Mouse (Mus musculus): ENCODE measurements around the gene Atl1. TPM values are rescaled to one million over a fixed set of nuclear protein-coding genes. Genes with fewer than 3 reads are reported as not detected.
A peak's percentile ranks its signal among the peaks of the same experiment; 100 is the strongest.

The Atl1 gene
- polyA plus RNA-seq, 1 experiment from 2014 or later, result 6.9 TPM

DNA sequence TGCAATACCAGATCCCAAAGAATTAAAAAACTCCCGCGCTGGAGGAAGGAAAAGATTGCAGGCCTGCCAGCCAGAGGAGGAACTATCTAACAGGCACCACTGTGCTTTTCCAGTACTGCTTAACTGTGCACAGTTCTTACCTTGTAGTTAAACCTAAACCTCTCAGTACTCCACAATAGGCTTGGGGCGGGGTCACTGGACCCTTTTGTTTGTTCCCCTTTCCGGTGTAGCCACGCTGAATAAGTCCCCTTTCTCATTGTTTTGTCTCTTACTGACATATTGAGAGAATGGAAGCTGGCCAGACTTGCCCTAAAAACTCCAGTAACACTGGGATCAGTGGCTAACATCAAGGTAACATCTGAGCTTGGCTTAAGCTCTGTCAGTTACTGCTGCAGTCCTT is 45.3 kb downstream of the Atl1 start:
- no peak overlapping the region for H3K9ac ChIP-seq (ENCODE audit: low read length)
- H3K4me2 ChIP-seq (ENCODE audit: low read length), result no peak overlapping the region
- no peak overlapping the region for H3K27ac ChIP-seq (ENCODE audit: low read depth)
- 80% methylated on average over 5 of the region's 5 CpGs for WGBS
- DNase-seq (ENCODE audit: low spot score) (no peak), ATAC-seq (replicated peaks; ENCODE audit: low FRiP score, low TSS enrichment, low read depth) (no peak)
- H3K27me3 ChIP-seq (replicated peaks; ENCODE audit: control insufficient read depth, insufficient read depth, low read length), result no peaks in the 10 kb centered on the region
- H3K9me3 ChIP-seq (ENCODE audit: control insufficient read depth, low read length), result no peaks in the 10 kb centered on the region
- no peak overlapping the region for H3K4me3 ChIP-seq (ENCODE audit: low read depth, low read length)
- H3K4me1 ChIP-seq (replicated peaks; ENCODE audit: control insufficient read depth, insufficient read depth, low read length), result no peaks in the 10 kb centered on the region
- no peaks in the 10 kb centered on the region for H3K36me3 ChIP-seq (ENCODE audit: control insufficient read depth, insufficient read depth, low read length)

DNA sequence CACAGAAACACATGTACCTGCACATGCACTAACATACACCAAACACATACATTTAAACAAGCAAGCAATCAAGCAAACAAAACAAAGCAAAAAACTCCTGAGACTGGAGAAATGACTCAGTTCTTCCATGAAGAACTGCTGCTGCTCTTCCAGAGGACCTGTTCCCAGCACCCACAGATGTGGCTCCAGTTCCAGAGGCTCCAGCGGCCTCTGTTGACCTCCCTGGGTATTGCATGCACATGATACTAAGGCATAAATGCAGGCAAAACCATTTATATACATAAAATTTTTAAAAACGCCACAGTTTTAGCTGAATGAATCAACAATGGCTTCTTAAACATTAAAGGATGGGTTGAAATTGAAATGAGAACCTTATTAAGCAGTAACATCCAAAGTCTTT is 46.9 kb downstream of the Atl1 start:
- H3K4me2 ChIP-seq (ENCODE audit: low read length), result no peak overlapping the region
- 71% methylated on average over 2 of the region's 2 CpGs for WGBS
- DNase-seq (ENCODE audit: low spot score), result no peak
- ATAC-seq (replicated peaks; ENCODE audit: low FRiP score, low TSS enrichment, low read depth), result no peak
- H3K4me1 ChIP-seq (replicated peaks; ENCODE audit: control insufficient read depth, insufficient read depth, low read length), result no peaks in the 10 kb centered on the region
- no peak overlapping the region for H3K4me3 ChIP-seq (ENCODE audit: low read depth, low read length)
- H3K9me3 ChIP-seq (ENCODE audit: control insufficient read depth, low read length), result no peaks in the 10 kb centered on the region
- no peak overlapping the region for H3K27ac ChIP-seq (ENCODE audit: low read depth)
- no peaks in the 10 kb centered on the region for H3K27me3 ChIP-seq (replicated peaks; ENCODE audit: control insufficient read depth, insufficient read depth, low read length)
- no peaks in the 10 kb centered on the region for H3K36me3 ChIP-seq (ENCODE audit: control insufficient read depth, insufficient read depth, low read length)
- no peak overlapping the region for H3K9ac ChIP-seq (ENCODE audit: low read length)

DNA sequence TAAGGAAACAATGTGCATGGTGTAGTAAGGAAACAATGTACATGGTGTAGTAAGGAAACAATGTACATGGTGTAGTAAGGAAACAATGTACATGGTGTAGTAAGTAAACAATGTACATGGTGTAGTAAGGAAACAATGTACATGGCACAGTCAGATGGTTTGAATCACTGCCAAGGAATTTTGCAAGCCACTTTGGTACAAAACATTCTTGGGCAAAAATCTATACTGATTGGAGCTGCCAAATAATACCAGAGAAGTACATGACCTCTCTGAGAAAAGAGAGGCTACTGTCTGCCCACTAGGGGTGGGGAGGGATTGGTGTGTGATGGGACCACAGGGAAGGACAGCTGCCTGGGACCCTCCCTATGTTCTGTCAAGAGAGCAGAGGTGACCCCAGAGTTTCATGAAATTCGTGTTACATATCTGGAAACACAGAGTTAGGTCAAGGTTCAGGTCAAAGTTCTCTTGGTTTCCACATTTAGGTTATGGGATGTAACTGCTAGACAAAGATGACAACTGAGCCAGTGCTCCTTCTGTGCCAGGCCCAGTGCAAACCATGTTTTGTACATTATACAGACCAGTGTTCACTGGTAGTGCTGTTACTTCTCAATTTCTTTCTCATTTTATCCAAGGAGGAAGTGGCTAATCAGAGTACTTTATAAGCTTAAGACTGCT is 49.4 kb downstream of the Atl1 start:
- Histone ChIP-seq H3K4me1 (replicated peaks; ENCODE audit: control insufficient read depth, insufficient read depth, low read length) (no peaks in the 10 kb centered on the region), H3K27ac (ENCODE audit: low read depth) (no peak overlapping the region), H3K4me2 (ENCODE audit: low read length) (no peak overlapping the region), H3K9me3 (ENCODE audit: control insufficient read depth, low read length) (no peaks in the 10 kb centered on the region), H3K9ac (ENCODE audit: low read length) (no peak overlapping the region), H3K27me3 (replicated peaks; ENCODE audit: control insufficient read depth, insufficient read depth, low read length) (no peaks in the 10 kb centered on the region), H3K36me3 (ENCODE audit: control insufficient read depth, insufficient read depth, low read length) (no peaks in the 10 kb centered on the region), H3K4me3 (ENCODE audit: low read depth, low read length) (no peak overlapping the region)
- no peak for DNase-seq (ENCODE audit: low spot score)
- 56% methylated on average over 1 of the region's 1 CpGs for WGBS
- no peak for ATAC-seq (replicated peaks; ENCODE audit: low FRiP score, low TSS enrichment, low read depth)

DNA sequence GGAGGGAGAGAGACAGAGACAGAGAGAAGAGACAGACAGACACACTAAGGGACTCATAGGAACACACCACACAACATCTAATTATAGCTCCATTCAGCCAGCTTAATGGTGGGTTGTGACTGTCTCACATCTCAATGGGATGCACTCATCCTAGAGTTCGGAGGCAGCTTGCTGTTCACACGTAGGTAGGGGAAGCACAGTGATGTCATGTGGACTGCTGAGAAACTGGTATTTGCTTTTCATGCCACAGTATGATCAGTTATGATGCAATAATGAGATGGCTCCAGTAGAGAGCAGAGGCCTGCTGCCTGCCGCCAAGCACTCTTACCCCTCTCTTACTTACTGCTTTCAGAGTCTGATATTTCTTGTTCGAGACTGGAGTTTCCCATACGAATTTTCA is 53.4 kb downstream of the Atl1 start:
- no peak overlapping the region for H3K9ac ChIP-seq (ENCODE audit: low read length)
- no peak overlapping the region for H3K27ac ChIP-seq (ENCODE audit: low read depth)
- H3K4me2 ChIP-seq (ENCODE audit: low read length), result no peak overlapping the region
- no peak overlapping the region for H3K4me3 ChIP-seq (ENCODE audit: low read depth, low read length)
- no peak for DNase-seq (ENCODE audit: low spot score)
- no peaks in the 10 kb centered on the region for H3K27me3 ChIP-seq (replicated peaks; ENCODE audit: control insufficient read depth, insufficient read depth, low read length)
- WGBS, result 92% methylated on average over 5 of the region's 5 CpGs
- H3K4me1 ChIP-seq (replicated peaks; ENCODE audit: control insufficient read depth, insufficient read depth, low read length), result no peaks in the 10 kb centered on the region
- no peak for ATAC-seq (replicated peaks; ENCODE audit: low FRiP score, low TSS enrichment, low read depth)
- no peaks in the 10 kb centered on the region for H3K36me3 ChIP-seq (ENCODE audit: control insufficient read depth, insufficient read depth, low read length)
- H3K9me3 ChIP-seq (ENCODE audit: control insufficient read depth, low read length), result no peaks in the 10 kb centered on the region

- no peaks in the 10 kb centered on the region for H3K9me3 ChIP-seq (ENCODE audit: control insufficient read depth, low read length)
- H3K4me1 ChIP-seq (replicated peaks; ENCODE audit: control insufficient read depth, insufficient read depth, low read length), result no peaks in the 10 kb centered on the region
- no peak overlapping the region for H3K9ac ChIP-seq (ENCODE audit: low read length)
- no peak overlapping the region for H3K27ac ChIP-seq (ENCODE audit: low read depth)
- H3K4me2 ChIP-seq (ENCODE audit: low read length), result no peak overlapping the region
- H3K27me3 ChIP-seq (replicated peaks; ENCODE audit: control insufficient read depth, insufficient read depth, low read length), result no peaks in the 10 kb centered on the region
- H3K4me3 ChIP-seq (ENCODE audit: low read depth, low read length), result no peak overlapping the region
- ATAC-seq (replicated peaks; ENCODE audit: low FRiP score, low TSS enrichment, low read depth) (no peak), DNase-seq (ENCODE audit: low spot score) (no peak)
- 75% methylated on average over 3 of the region's 3 CpGs for WGBS
- H3K36me3 ChIP-seq (ENCODE audit: control insufficient read depth, insufficient read depth, low read length), result no peaks in the 10 kb centered on the region
Observed at GRCm38 (mm10) chr12:69947502-69947901, 55.1 kb downstream of the Atl1 start.

GRCm38 (mm10) chr12:69957378-69957777 is 65.0 kb downstream of the Atl1 start:
- no peak overlapping the region for H3K9ac ChIP-seq (ENCODE audit: low read length)
- H3K36me3 ChIP-seq (ENCODE audit: control insufficient read depth, insufficient read depth, low read length), result peaks cover 21% of the 10 kb centered on the region
- no peak overlapping the region for H3K4me3 ChIP-seq (ENCODE audit: low read depth, low read length)
- H3K4me2 ChIP-seq (ENCODE audit: low read length), result no peak overlapping the region
- no peaks in the 10 kb centered on the region for H3K9me3 ChIP-seq (ENCODE audit: control insufficient read depth, low read length)
- no peak overlapping the region for H3K27ac ChIP-seq (ENCODE audit: low read depth)
- 76% methylated on average over 2 of the region's 2 CpGs for WGBS
- H3K4me1 ChIP-seq (replicated peaks; ENCODE audit: control insufficient read depth, insufficient read depth, low read length), result no peaks in the 10 kb centered on the region
- ATAC-seq (replicated peaks; ENCODE audit: low FRiP score, low TSS enrichment, low read depth), result no peak
- DNase-seq (ENCODE audit: low spot score), result no peak
- no peaks in the 10 kb centered on the region for H3K27me3 ChIP-seq (replicated peaks; ENCODE audit: control insufficient read depth, insufficient read depth, low read length)

DNA sequence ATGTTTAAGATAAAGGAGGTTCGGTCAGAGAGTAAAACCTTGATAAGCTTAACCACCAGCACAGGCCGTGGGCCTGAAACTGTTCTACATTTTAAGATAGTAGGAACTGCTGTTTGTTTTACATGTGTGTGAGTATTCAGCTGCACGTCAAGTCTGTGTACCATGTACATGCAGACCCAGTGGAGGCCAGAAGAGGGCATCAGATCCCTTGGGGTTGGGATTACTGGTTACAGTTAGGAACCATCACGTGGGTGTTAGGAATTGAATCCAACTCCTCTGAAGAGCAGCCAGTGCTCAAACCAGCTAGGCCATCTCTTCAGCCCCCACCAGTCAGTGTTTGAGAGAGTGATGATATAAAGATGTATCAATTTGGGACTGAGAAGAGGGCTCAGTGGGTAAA is 70.1 kb downstream of the Atl1 start:
- WGBS, result 66% methylated on average over 4 of the region's 4 CpGs
- H3K27ac ChIP-seq (ENCODE audit: low read depth), result no peak overlapping the region
- no peaks in the 10 kb centered on the region for H3K9me3 ChIP-seq (ENCODE audit: control insufficient read depth, low read length)
- H3K27me3 ChIP-seq (replicated peaks; ENCODE audit: control insufficient read depth, insufficient read depth, low read length), result no peaks in the 10 kb centered on the region
- H3K4me3 ChIP-seq (ENCODE audit: low read depth, low read length), result no peak overlapping the region
- peaks cover 64% of the 10 kb centered on the region for H3K36me3 ChIP-seq (ENCODE audit: control insufficient read depth, insufficient read depth, low read length)
- no peaks in the 10 kb centered on the region for H3K4me1 ChIP-seq (replicated peaks; ENCODE audit: control insufficient read depth, insufficient read depth, low read length)
- ATAC-seq (replicated peaks; ENCODE audit: low FRiP score, low TSS enrichment, low read depth) (0 out of 2 replicates have a peak, but pooled peaks have one; percentile 36), DNase-seq (ENCODE audit: low spot score) (no peak)
- H3K9ac ChIP-seq (ENCODE audit: low read length), result no peak overlapping the region
- no peak overlapping the region for H3K4me2 ChIP-seq (ENCODE audit: low read length)

DNA sequence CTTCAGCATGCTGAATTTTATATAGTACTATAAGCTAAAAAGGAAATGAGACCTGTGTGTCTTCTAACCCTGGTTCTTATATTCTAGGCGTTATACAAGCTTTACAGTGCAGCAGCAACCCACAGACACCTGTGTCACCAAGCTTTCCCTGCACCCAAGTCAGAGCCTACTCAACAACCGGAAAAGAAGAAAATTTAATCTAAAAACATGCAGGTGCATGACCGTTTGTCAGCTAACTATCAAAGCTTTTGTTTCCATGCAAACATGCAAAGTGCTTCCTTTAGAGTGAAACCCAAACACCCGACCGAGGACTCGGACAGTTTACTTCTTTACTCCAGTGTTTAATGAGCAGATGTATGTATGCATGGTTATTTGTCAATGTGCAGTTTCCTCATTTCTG is 70.7 kb downstream of the Atl1 start:
- DNase-seq (ENCODE audit: low spot score) (no peak), ATAC-seq (replicated peaks; ENCODE audit: low FRiP score, low TSS enrichment, low read depth) (no peak)
- 90% methylated on average over 6 of the region's 6 CpGs for WGBS
- no peaks in the 10 kb centered on the region for H3K9me3 ChIP-seq (ENCODE audit: control insufficient read depth, low read length)
- H3K4me2 ChIP-seq (ENCODE audit: low read length), result no peak overlapping the region
- H3K36me3 ChIP-seq (ENCODE audit: control insufficient read depth, insufficient read depth, low read length), result peaks cover 70% of the 10 kb centered on the region
- no peak overlapping the region for H3K27ac ChIP-seq (ENCODE audit: low read depth)
- no peaks in the 10 kb centered on the region for H3K4me1 ChIP-seq (replicated peaks; ENCODE audit: control insufficient read depth, insufficient read depth, low read length)
- no peaks in the 10 kb centered on the region for H3K27me3 ChIP-seq (replicated peaks; ENCODE audit: control insufficient read depth, insufficient read depth, low read length)
- H3K9ac ChIP-seq (ENCODE audit: low read length), result no peak overlapping the region
- no peak overlapping the region for H3K4me3 ChIP-seq (ENCODE audit: low read depth, low read length)

DNA sequence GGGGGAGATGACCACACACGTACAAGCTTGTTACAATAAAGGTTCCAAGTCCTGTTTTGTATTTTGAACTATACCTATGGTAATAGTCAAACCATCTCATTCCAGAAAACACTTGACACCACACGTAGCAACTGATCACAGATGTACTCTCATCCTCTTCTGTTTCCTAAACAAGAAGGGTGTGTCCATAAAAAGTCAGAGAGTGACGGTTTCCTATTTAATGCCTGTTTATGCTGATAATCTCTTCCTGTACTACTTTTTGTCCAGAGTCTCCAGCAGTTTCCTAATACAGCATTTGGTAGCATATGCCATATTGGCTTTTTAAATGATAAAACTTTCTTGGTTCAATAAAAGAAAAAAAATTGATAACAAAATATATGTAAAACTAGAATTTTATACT is 73.2 kb downstream of the Atl1 start:
- Histone ChIP-seq H3K4me2 (ENCODE audit: low read length) (no peak overlapping the region), H3K27me3 (replicated peaks; ENCODE audit: control insufficient read depth, insufficient read depth, low read length) (no peaks in the 10 kb centered on the region), H3K4me3 (ENCODE audit: low read depth, low read length) (no peak overlapping the region), H3K27ac (ENCODE audit: low read depth) (no peak overlapping the region), H3K36me3 (ENCODE audit: control insufficient read depth, insufficient read depth, low read length) (peaks cover 85% of the 10 kb centered on the region), H3K4me1 (replicated peaks; ENCODE audit: control insufficient read depth, insufficient read depth, low read length) (no peaks in the 10 kb centered on the region), H3K9me3 (ENCODE audit: control insufficient read depth, low read length) (no peaks in the 10 kb centered on the region), H3K9ac (ENCODE audit: low read length) (no peak overlapping the region)
- DNase-seq (ENCODE audit: low spot score) (no peak), ATAC-seq (replicated peaks; ENCODE audit: low FRiP score, low TSS enrichment, low read depth) (no peak)
- 84% methylated on average over 3 of the region's 3 CpGs for WGBS
